Mouse (Mus musculus) left cerebral cortex, adult 9 months (tissue): ENCODE data around the gene Ackr3.
A peak's percentile ranks its signal among the peaks of the same experiment; 100 is the strongest.

Experiments
- DNase-seq, 2 experiments: peaks; one replicate each; pipeline ENCODE4 v3.0.0; 2022; ENCODE audit warnings: low spot score in 2 of 2

The Ackr3 gene

DNA sequence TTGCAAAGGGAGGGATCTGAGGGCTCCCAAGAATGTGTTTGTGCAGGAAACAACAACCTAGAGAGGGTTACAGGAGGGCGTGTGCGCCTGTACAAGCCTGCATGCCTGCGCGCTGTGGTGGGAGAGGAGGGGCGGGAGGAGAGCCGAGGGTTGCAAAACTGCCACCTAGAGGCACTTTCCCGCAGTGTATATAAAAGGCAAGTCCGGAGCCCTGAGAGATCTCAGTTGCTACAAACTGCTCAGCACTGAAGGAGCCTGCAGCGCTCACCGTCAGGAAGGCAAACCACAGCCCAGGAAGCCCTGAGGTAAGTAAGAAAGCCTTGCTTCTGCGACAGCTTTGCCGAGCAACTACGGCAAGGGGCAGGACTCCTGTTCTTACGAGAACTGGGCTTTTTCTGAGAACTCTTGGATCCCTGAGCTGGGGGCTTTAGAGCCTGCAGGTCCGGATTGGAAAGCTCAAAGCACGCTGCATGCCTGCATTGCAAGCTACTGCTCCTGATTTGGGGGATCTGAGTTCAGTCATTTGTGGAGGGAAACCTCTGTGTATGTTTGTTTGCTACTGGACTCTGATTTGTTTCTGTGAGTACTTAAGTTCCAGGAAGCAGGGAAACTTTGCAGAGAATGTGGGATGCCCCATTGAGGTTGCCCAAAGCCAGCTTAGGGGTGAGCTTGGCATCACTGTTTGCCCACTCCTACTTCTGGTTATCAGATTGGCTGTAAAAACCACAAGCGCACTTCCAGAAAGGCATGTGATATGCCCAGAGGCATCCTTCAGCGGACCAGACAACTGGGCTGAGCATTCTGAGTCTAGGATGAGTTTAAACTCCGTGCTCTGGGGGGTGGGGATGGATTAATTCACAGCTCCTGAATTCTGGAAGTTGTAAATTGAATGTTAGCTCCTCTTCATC lies at the start of gene Ackr3:
Ackr3 (plus strand) TSS at position 198 of the 908 bp plus-strand sequence.
- DNase-seq, result peak; percentile 22 to 81

DNA sequence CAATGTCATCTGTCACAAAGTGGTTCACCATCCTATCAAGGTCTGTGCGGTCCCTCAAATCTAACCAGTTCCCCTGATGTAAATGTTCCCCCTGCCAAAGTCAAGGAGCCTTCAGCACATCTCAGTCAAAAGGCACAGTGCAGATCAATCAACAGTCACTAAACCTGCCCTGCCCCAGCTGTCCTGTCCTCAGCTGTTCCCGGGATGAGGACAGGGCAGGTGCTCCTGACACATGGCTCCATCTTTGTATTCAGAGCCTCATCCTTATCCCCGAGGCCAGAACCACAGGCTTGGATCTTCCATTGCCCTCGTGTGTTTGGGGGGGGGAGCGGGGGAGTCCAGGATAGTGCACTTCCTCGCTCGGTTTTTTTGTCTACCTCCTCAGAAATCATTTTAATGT lies 47.2 kb upstream of the Ackr3 start:
- no peak for DNase-seq

DNA sequence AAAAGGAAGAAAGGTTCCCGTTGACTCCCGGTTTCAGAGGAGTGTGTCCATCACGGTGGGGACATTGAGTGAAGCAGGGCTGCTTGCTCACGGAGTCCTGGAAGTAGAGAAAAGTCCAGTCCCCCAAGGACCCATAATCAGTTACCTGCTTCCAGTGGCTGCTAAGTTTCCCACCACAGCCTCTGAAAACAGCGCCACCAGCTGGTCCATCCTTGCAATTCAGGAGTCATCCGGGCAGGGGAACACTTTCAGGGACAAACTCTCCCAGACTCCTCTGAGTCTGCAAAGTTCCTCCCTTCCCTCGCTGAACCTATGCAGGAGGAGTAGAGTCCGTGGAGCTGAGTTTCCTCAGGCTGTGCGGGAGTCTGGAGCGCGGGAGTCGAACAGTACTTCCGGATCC lies 43.9 kb upstream of the Ackr3 start:
- no peak for DNase-seq

DNA sequence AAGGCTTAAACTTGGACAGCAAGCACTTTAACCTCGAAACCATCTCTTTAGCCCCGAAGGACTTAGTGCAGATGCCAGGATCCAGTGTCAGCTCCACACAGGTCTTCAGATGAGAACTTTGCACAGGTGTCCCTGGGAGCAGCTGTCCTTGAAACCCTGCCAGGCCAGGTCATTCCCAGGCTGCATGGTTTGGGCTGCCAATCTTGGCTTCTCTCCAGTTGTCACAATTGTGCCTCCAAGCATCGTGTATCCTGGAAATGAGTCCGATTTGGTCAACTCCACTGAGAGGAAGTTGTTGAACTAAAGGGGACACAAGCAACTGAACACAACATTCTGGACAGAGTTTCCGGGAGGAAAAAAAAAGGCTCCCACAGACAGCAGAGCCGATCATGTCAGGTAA lies 42.2 kb upstream of the Ackr3 start:
- no peak for DNase-seq

DNA sequence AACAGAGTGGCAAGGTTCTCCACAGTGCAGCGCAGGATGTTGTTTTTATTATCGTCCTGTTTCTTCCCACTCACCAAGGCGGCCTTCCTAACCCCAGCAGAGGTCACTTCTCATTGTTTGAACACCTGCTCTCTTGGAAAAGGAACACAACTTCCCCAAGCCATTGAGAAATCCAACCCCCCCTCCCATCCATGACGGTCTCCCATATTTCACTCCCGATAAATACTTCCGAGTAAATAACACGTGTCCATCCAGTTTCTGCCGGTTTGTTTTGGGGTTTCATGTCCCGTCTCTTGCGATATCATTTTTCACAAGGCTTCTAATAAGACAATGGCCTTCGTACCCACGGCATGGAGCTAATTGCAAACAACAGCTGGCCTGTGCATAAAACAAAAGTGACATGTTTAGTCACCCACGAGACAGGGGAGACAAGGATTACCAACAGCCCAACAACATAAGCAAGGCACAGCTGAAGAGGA lies 41.4 kb upstream of the Ackr3 start:
- no peak for DNase-seq

DNA sequence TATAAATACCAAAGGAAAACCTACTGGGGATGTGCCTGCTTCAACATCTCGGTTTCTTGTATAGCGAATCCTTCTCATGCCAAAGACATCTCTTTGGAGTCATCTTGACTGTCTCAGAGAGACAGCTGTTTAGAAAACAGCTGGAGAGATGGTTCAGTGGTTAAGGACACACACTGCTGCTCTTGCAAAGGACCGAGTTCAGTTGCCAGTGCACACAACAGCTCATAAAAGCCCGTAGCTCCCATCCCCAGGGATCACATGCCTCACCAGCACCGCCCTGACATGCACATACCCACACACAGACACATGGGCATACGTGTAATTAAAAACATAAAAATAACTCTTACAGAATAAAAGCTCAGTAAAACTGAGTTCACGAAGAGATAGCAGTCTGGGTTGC lies 40.6 kb upstream of the Ackr3 start:
- no peak for DNase-seq

DNA sequence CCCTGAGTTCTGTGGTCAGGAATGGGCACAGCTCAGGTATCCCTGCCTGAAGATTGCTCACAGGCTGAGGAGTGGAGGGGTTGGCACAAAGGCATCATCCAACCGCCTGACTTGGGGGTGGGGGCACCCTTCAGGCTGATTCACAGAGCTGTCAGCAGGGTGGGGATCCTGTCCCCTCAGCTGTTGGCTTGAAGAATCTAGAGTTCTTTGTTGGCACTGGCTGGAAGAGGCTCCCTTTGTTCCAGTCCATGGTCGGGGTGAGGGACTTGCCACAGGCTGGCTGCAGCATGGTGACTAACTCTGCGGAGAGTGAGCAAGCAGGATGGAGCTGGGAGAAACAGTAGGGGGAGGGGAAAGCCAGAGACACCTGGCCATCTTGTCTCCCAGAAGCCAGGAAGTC lies 39.5 kb upstream of the Ackr3 start:
- DNase-seq, result no peak

DNA sequence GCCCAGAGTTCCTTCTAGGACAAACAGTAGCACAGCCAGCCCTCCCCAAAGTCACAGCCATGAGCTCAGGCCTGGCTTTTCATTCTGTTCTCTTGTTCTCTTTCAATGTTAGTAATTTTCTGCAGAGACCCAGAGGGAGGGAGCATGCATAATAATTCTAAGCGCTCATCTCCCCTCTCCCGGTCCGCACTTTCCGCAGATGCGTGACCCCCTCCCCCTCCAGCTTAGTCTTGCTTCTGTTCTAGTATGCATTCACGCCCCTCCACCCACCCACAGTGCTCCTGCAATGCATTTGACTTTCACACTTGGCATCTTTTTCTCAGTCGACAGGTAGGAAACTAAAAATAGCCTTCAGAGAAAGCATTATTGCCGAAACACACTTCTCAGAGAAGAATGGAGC lies 29.4 kb upstream of the Ackr3 start:
- DNase-seq, result no peak

DNA sequence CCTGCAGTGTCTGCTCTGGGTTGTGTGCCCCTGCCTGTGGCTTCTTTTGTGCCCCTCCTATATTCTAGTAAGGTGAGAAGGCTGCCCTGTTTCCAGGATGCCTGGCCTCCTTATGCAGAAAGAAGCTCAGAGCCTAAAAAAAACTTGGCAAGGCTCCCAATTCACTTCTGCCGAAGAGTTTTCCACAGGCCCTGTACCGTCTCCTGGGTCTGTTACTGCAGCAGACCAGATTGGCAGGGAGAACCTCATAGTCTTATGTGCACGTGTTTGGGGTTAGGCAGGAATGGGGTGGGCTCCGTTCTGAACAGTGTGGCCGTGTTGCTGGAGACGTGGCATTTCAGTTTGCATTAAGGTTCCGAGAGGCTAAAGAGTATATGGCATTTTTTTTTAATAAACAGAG lies 27.6 kb upstream of the Ackr3 start:
- DNase-seq, result no peak

DNA sequence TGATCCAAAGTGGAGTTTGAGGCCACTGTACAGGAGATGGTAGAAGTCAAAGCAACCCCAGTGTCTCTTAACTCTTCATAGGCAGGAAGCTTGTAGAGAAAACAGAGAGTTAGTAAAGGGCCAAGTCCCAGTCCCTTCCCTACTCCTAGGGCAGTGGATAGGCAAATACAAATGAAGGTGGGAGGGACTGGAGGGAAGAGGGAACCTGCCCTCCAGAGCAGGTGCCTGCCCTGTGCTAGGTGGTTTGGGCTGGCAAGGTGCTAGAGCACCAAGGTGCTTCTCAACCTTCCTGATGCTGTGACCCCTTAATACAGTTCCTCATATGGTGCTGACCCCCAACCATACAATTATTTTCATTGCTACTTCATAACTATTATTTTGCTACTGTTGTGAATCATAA lies 26.2 kb upstream of the Ackr3 start:
- DNase-seq, result no peak

DNA sequence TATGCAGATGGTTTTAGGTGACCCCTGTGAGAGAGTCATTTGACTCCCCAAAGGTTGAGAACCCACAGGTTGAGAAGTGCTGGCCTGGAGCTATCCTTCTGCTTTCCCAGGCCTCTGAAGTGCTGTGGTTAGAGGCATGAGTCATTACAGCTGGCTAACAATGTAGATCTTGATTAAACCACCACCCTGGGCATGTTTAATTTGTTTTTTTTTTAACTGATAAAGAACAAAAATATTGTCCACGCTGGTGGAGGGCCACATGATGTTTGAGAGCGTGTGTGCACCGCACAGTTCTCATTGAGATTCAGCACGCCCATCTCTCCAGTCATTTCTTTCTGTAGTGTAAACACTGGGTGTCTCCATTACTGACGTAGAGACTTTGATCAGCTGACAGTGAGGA lies 25.8 kb upstream of the Ackr3 start:
- DNase-seq, result no peak

DNA sequence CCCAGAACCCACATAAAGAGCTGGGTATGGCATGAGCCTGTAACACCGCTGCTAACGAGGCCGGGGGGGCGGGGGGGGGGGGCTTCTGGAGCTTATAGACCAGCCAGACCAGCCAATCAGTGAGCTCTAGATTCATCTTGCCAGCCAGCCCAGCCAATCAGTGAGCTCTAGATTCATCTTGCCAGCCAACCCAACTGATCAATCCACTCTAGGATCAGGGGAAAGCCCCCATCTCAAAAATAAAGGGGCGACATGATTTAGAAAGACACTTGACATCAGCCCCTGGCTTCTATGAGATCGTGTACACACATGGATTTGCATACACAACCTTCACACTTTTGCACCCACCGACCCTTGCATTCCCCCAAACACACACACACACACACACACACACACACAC lies 23.3 kb upstream of the Ackr3 start:
- no peak for DNase-seq

DNA sequence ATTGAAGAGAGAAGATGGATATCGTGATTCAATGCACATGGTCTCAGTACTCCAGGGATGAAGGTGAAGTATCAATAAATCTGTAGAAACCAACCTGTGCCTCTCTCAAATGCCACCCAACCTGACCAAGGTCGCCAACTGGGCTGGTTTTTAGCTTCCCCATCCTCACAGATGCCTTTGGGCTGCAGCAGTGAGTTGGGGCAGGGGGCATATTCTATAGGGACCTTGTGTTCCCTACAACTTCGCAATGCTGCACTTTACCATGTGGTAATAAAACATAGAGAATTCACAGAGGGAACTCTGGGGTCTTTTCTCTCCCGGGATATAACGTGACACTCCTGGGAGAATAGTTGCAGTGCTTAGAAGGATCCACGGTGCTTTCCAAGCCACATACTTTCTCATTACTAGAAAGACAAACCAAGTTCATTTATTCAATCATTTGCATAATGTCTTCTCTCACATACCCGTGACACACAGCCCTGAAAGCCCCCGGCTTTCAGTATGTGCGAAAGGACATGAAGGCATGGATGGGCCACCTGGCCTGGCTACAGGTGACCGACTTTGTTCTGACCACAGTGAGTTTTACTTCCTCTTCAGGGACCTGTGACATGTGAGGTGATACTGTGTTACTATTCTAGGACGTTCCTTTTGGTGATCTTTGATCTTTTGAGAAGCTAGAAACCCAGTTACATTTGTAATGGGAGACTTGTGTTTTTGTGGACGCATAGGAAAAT lies 22.6 kb upstream of the Ackr3 start:
- DNase-seq, result no peak

DNA sequence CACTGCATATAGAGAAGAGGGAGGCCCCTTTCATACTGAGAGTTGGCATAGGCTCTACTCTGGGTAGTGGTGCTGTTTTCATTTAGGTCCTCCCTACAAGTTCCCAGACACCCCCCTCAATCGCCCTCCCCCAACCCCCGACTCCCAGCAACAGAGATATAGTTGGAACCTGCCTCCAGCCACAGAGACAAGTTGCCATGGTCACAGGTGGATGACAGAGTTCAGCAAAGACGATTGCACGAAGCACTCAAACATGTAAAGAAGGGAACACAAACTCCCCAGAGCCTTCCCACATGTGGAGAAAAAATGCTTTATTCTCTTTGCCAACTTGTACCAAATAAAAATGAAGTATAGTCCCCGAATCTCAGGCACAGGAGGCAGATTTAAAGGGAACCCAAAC lies 21.3 kb upstream of the Ackr3 start:
- no peak for DNase-seq

DNA sequence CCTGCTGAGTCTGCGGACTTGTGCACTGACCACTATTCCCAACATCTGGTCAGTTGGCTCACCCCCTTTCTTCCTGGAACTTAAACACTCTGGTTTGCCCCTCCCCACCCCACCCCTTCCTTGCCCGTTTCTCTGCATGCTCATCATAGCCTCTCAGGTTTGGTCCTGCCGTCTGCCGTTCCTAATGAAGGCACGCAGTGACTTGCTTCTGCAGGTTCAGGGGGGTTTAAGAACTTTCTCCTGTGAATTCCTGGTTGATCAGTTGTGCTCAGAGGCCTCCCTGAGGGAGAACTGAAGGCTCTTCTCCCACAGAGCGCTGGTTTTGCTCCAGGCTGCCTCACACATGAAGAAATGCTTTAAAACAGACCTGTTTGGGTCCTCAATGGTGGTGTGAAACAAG lies 20.2 kb upstream of the Ackr3 start:
- no peak for DNase-seq

DNA sequence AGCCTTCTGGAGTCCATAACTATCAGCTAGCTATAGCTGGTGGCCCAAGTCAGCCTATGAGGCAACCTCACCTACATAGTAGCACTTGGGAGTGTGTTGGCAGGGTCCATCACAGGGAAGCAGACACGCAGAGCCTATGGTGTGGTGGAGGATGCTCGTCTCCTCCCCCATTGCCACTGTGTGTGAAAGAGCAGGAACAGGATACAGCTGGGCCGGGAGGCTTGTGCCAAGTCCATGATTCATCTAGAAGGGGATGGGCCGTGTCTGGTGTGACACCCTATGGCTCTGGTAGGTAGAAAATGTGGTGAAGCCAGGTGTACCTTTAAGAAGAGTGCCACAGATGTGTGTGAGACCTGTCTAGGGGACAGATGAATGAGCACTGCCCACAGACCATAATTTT lies 17.6 kb upstream of the Ackr3 start:
- DNase-seq, result no peak

DNA sequence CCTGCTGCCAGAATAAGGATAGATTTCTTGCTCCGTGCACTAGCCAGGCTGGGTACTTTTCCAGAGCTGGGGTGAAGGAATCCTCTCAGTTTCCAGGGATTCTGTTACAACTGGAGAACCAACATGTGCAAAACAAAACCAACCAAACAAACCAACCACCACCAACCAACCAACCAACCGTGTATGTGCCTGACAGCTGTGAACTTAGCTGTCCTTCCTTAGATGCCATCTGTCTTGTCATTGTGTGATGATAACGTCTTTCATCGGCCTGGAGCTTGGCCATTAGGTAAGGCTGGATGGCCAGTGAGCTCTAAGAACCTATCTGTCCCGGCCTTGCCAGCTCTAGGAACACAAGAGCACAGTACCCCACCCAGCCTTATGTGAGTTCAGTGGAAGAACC lies 16.9 kb upstream of the Ackr3 start:
- DNase-seq, result no peak

DNA sequence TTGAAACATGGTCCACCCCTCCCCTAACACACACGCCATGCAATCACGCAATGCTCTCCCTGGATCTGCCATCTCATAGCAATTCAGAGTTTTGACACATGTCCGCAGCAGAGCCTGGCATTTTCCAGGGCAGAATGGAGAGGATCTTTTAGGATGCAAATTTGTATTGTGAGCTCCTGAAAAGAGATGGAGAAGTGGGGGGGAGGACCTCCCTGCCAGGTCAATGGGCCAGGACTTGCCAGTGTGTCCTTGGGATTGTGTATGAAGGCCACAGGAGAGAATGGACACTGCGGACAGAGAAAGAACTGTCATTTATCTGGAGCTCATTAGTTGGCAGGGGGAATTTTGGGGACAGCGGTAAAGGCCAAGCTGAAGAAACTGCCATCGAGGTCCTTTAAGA lies 14.7 kb upstream of the Ackr3 start:
- DNase-seq, result no peak

DNA sequence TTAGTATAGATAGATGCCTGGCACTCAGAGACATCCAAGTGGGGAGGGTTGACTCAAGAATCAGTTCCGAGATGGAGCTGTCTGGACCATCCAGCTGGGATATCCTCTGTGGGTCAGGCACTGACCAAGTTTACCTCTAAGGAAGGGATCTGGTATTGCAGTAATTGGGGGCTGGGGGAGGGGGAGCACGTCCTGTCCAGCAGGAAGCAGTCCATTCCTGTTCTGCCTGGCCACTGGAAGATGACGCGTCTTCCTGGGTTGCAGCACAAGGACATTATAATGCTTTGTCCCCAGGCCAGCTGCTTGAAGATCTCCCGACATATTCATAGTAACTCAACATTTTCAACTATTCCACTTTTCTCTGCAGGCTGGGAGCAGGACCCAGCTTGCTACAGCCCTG lies 2.5 kb upstream of the Ackr3 start:
- no peak for DNase-seq

DNA sequence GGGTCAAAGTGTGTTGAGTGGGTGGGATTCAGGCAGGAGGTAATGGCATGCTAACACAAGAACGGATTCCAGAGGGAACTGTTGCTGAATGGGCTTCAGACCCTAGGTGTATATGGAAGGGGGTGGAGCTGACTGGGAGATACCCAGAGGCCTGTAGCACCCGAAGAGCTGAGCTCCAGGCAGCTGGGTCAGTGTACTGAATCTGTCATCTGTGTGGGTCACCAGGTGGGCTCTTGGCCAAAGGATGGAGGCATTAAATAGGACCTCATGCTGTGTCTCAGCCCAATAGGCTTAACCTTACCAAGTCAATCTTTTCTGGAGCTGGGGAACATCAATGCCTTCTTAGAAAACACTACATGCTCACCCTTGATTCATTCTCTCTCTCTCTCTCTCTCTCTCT lies 2.1 kb upstream of the Ackr3 start:
- DNase-seq, result no peak

DNA sequence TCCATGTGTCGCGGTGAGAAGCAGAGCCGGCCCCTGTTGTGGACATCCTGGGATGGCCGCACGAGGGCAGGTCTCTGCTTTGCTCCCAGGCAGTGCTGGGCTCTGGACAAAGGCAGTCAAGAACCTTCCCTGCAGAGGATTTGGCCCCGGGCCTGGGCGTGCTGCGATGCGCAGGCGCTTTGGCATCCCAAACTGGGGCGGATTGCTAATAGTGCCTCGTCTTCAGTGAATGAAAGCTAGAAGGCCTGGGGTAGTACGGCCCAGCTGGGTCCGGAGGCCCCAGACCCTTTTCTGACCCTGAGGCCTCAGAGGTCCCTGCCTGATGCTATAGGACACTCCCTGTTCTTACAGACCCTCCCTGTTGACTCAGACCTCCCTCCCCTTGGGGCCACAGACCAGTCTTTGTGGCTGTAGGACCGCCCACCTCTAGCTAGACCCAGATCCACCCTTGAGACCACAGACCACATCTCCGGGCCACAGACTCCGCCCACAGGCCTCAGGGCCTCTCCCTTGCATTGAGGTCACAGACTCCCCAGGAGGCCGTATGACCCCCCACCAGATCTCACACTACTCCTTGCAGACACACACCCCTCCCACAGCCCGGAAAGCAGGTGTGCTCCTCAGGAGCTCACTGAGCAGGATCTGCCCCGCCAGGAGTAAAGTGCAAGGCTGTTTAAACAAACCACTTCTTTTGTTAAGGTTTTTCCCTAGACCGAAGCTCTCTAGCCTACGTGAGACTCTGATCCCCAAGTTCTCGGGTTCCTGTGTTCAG lies 1.4 kb upstream of the Ackr3 start:
- DNase-seq, result peak in 1 of 2 experiments; percentile 51

DNA sequence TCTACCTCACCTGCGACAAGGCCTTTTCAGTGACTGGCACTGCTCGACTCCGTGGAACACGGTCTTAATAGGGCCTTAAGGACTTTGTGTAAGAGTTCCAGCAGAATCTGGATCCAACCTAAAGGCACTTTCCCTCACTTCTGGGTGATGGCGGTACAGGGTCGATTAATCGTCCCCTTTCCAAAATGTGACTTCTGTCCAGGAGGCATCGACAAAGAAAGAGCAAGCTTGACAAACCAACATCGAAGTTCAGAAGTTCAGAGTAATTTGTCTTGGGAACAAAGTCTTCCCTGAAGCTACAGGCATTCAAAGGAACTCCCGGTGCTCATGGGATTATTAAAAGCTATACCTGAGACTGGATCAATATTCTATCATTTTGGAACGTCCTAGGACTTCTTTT lies 439 bp upstream of the Ackr3 start:
- no peak for DNase-seq
